Mouse (Mus musculus) brain, embryonic 18.5 days (tissue): ENCODE data around the gene Cuta.
"Not testable (repeated sequence)": the region's sequence is repeated elsewhere in the genome, so short reads cannot be mapped to it uniquely, and the experiment has no call there.

ENCODE experiments used
- DNase-seq: peaks from one replicate; pipeline ENCODE4 v3.0.0-alpha.2; 2012; ENCODE audit warnings: low read depth, low spot score

Gene Cuta

GRCm38 (mm10) chr17:26939178-26939972 lies at the start of gene Cuta:
Cuta (minus strand) TSS chr17:26939569.
- peak; percentile 99 for DNase-seq

GRCm38 (mm10) chr17:26985503-26986179 lies 46.3 kb upstream of the Cuta start:
- no peak for DNase-seq

GRCm38 (mm10) chr17:26983382-26983781 lies 44.0 kb upstream of the Cuta start:
- no peak for DNase-seq

- no peak for DNase-seq
These were observed 41.7 kb upstream of the Cuta start for GRCm38 (mm10) chr17:26981050-26981449.

DNA sequence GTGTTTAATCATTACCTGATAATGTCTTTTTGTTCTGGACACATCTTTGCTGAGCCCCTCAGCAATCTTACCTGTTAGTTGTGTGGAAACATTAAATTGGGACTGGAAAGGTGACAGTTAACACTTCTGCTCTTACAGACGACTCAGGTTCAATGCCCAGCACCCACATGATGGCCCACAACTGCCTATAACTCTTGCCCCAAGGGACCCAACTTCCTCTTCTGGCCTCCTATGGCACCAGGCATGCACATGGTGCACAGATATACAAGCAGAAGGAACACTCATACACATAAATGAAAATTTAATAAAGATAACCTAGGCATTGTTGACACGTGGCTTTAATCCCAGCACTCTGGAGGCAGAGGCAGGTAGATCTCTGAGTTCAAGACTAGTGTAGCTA lies 40.1 kb upstream of the Cuta start:
- no peak for DNase-seq

DNA sequence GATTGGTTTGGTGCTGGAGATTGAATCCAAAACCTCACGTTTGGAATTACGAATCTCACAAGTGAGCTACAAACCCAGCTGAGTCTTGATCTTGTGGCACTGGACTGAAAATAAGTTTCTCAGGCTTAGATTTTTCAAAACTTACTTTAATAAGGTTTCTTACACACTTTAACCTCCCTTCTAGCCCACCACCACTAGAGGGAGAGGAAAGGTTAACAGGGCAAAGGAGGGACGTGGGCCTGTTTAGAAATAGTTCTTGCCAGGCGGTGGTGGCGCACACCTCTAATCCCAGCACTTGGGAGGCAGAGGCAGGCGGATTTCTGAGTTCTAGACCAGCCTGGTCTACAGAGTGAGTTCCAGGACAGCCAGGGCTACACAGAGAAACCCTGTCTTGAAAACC lies 38.0 kb upstream of the Cuta start:
- not testable (repeated sequence) for DNase-seq

DNA sequence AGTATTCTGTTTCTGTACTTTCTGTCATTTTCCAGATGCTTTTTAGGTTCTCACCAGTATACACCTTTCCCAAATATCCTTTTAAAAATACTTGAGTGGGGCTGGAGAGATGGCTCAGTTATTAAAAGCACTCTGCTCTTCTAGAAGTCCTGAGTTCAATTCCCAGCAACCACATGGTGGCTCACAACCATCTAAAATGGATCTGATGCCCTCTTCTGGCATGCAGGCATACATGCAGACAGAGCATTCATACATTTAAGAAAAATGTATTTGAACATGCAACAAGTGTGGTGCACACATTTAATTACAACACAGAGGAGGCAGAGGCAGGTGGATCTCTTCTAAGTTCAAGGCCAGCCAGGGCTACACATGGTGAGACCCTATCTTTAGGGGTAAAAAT lies 36.0 kb upstream of the Cuta start:
- no peak for DNase-seq

GRCm38 (mm10) chr17:26974547-26974946 lies 35.2 kb upstream of the Cuta start:
- DNase-seq, result no peak

- DNase-seq, result peak; percentile 86
These were observed 33.6 kb upstream of the Cuta start, which contains the start of gene Zbtb9 for GRCm38 (mm10) chr17:26972703-26973574. Zbtb9 (plus strand) TSS chr17:26973167.

- no peak for DNase-seq
These were observed 32.7 kb upstream of the Cuta start for GRCm38 (mm10) chr17:26972107-26972506.

DNA sequence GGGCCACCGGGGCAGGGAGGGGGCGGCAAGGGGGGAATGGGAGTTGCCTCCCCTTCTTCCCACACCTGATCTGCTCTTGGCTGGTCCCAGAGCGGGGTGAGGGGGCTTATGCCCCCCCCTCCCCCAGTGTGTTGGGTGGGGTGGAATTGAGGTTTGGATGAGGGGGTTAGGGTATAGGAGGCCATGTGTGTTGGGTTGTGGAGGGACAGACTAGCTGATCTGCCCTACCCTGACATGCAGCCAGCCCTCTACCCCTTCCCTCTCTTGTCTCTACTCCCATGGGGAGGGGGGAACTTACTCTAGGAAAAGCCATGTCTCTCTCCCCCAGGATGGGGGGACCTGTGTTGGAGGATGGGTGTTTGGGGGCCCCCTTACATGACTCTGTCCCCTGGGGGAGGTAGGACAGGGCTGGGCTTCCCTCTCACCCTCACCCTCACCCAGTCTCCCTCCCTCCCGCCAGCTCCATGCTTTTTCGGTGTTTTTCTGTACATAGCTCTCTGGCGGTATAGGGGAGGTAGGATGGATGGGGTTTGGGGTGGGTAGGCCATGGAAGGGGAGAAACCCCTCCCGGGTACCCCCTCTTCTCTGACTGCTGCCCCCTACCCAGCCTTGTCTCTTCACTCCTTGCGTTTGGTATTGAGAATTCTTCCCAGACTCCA lies 32.0 kb upstream of the Cuta start:
- DNase-seq, result no peak

DNA sequence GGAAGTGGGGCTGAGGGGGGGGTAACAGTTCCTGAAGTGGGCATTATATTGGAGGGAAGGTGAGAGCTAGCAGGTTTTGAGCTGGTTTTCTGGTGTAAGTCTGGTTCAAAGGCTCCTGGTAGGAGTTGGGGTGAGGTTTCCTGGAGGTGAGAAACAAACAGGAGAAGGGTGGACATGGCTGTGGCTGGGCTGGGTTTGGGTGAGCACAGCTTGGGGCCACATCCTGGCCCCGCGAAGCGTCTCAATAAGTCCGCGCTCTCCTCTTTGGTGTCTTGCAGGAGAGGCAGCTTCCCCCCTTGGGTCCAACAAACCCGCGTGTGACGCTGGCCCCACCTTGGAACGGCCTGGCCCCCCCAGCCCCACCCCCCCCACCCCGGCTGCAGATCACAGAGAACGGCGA lies 30.9 kb upstream of the Cuta start:
- no peak for DNase-seq

GRCm38 (mm10) chr17:26969257-26969656 lies 29.9 kb upstream of the Cuta start:
- no peak for DNase-seq

DNA sequence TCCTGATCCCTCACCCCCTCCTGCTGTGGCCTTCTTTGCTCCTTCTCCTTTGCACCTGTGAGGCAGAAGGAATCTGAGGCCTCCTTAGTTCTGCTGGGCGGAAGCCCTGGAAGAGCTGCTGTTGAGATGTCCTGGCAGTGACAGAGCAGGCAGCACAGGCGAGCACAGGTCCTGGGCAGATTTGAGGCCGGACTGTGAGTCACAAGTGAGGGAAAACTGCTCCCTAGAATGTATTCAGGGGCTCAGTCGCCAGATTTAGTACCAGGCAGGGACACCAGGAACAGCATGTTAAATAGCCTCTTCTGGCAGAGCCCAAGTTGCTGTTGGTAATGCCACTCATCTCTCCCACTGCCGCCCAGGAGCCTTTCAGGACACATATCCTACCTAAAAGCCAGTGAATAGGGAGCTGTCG lies 28.8 kb upstream of the Cuta start:
- DNase-seq, result no peak

DNA sequence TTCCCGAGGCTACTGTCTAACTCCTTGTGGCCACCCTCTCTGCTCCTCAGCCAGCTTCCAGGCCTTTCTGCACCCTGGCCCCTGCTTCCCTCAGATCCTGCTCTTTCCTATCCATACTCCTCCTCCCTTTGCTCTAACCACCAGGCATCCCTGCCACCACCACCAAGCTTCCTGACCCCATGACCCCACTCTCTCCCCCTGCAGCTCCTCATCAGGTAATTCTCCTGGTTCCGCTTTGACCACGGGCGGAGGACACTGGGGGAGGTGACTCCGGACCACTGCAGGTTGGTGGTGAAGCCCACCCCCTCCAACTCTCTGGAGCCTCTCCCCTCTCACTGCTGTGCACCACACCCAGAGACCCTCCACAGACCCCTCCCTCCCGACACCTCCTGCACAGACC lies 28.1 kb upstream of the Cuta start:
- DNase-seq, result no peak

DNA sequence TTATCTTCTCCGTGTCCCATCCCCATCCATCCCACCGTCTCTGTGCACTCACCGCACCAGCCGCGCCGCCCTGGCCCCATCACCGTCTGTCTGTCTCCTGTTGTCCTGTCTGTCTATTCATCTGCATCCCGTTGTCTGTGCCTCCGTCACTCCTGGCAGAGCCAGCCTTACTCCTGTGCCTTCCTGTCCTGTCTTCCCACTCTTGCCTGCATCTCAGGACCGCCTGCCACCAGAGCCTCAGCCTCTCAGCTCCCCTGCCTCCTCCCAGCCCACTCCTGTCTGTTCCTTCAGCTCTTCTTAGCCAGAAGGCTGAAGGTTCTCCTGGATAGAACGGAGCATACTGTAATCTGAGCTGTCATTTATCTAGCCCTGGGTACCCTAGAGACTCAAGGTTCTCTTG lies 27.6 kb upstream of the Cuta start:
- DNase-seq, result no peak

DNA sequence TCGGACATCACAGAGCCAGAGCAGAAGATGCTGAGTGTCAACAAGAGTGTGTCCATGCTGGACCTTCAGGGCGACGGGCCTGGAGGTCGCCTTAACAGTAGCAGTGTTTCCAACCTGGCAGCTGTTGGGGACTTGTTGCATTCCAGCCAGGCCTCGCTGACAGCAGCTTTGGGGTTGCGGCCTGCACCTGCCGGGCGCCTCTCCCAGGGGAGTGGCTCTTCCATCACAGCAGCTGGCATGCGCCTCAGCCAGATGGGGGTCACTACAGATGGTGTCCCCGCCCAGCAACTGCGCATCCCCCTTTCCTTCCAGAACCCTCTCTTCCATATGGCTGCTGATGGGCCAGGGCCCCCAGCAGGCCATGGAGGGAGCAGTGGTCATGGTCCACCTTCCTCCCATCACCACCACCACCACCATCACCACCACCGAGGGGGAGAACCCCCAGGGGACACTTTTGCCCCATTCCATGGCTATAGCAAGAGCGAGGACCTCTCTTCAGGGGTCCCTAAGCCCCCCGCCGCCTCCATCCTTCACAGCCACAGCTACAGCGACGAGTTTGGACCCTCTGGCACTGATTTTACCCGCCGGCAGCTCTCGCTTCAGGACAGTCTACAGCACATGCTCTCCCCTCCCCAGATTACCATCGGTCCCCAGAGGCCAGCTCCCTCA lies 22.3 kb upstream of the Cuta start:
- DNase-seq, result no peak

DNA sequence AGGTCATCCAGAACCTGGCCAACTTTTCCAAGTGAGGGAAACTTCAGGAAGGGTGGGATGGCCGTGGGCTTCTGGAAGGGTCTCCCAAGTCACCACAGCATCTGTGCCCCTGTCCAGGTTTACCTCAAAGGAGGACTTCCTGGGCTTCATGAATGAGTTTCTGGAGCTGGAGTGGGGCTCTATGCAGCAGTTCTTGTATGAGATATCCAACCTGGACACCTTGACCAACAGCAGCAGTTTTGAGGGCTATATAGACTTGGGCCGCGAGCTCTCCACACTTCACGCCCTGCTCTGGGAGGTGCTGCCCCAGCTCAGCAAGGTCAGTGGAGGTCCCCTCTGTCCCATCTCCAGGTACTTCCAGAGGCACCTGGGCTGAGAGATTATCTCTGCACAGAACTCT lies 20.4 kb upstream of the Cuta start:
- no peak for DNase-seq

GRCm38 (mm10) chr17:26958880-26959279 lies 19.5 kb upstream of the Cuta start:
- no peak for DNase-seq

DNA sequence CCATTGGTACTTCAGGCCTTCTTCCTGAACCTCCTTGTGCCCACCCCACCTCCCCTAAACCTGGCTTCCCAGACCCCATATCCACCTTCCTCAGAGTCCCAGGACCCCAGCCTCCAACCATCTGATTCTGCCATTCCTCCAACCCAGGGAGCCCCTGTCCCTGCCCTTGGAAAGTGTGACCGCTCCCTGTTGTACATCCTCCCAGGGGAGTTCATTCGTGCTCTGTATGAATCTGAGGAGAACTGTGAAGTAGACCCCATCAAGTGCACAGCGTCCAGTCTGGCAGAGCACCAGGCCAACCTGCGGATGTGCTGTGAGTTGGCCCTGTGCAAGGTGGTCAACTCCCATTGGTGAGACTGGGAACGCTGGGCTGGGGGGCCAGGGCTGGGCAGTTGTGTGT lies 18.5 kb upstream of the Cuta start:
- DNase-seq, result no peak

- DNase-seq, result no peak
These were observed 17.5 kb upstream of the Cuta start for GRCm38 (mm10) chr17:26956895-26957294.
